Mouse (Mus musculus): ENCODE results near the gene Rbms1.
A peak's percentile ranks its signal among the peaks of the same experiment; 100 is the strongest.
"Not testable (repeated sequence)": the region's sequence is repeated elsewhere in the genome, so short reads cannot be mapped to it uniquely, and the experiment has no call there.

Gene Rbms1

DNA sequence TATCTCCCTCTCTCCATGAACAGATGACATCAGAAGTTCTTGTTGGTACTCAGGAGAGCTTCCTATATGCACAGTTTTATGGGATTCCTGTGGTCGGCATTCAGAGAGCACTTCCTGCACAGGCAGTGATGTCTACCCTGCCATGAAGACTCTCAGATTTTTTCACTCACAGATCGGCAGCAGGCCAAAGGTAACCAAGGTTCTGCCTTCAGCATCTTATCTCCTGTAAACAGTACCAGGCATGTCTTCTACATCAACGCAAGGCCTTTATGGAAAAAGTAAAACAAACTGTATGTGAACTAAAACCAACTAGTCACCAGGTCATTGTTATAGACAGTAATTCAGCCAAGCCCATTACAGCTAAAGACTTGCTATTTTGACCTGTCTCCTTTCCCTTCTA lies 115.0 kb downstream of the Rbms1 start:
- DNase-seq (ENCODE audit: low spot score) = no peak

GRCm38 (mm10) chr2:60845316-60845894 lies 117.6 kb downstream of the Rbms1 start:
- DNase-seq (ENCODE audit: low spot score) = peak; percentile 29

GRCm38 (mm10) chr2:60844259-60844658 lies 118.7 kb downstream of the Rbms1 start:
- no peak for DNase-seq (ENCODE audit: low spot score)

DNA sequence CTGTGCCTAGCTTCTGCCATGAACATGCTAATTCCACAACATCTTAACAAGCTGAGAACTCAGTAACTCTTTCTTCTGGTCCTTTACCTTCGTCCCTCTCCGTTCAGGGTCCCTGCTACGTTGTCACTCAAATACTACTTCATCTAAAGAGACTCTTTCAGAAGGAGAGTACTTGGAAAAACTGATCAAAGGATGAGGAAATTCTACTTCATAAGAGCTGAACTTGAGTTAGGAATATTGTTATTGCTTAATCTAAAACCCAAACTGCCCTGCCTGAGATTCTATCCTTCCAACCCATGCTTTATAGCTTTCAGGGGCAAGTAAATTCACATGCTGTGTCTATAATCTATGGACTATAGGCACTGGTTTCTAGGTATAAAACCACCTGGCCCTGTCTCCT lies 119.4 kb downstream of the Rbms1 start:
- no peak for DNase-seq (ENCODE audit: low spot score)

GRCm38 (mm10) chr2:60842976-60843375 lies 120.0 kb downstream of the Rbms1 start:
- peak; percentile 37 for DNase-seq (ENCODE audit: low spot score)

DNA sequence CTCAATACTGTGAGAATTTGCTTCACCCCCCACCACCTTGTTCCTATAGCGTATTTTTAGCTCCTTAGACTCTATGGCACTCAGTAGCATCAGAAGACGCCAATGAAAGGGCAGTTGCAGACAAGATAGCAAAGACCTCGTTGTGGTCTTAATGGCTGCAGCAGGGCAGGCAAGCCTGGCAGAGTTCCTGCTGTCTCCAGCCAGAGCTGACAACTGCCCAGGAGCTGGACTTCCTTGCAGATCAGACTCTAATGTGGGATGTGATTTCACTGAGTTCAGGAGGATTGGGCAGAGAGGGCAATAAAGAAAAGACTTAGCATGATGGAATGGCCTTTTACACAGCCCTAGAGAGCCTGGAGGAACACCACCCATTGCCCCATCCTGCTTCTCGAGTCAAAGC lies 122.1 kb downstream of the Rbms1 start:
- DNase-seq (ENCODE audit: low spot score) = no peak

GRCm38 (mm10) chr2:60839498-60839897 lies 123.5 kb downstream of the Rbms1 start:
- no peak for DNase-seq (ENCODE audit: low spot score)

- DNase-seq (ENCODE audit: low spot score) = no peak
These were observed 124.1 kb downstream of the Rbms1 start for GRCm38 (mm10) chr2:60838856-60839255.

GRCm38 (mm10) chr2:60837616-60838015 lies 125.4 kb downstream of the Rbms1 start:
- DNase-seq (ENCODE audit: low spot score) = no peak

DNA sequence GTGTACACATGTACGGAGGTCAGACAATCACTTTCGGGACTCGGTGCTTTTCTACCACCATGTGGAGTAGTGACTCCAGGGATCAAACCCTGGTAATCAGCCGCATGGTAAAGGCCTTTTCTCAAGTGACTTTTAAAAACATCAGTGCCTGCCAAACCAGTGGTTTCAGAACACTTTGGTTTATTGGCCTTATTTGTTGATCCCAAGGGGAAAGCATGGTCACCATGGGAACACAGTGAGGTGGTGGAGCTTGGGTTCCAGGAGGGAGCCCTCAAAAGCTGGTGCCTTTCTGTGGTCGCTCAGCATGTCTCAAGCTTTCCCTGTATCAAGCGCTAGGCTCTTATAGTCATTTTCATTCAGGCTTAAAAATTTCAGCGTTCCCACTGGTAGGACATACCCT lies 126.8 kb downstream of the Rbms1 start:
- no peak for DNase-seq (ENCODE audit: low spot score)

DNA sequence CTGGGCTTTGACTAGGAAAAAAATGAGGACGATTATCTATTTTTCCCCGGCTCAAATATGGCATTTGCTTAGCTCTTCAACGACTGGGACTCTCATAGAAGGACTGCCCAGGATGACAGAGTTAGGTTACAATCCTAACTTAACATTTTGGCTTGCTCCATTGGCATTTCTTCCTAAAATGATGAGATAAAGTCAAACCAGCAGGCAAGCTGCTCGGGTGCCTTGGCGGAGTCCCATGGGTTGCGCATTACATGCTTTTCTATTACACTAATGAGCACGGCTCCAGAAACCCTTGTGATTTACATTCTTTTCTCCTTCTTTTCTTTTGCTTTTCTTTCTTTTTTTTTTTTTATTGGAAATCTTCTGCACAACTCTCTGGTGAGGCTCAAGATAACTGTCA lies 128.7 kb downstream of the Rbms1 start:
- DNase-seq (ENCODE audit: low spot score) = no peak

DNA sequence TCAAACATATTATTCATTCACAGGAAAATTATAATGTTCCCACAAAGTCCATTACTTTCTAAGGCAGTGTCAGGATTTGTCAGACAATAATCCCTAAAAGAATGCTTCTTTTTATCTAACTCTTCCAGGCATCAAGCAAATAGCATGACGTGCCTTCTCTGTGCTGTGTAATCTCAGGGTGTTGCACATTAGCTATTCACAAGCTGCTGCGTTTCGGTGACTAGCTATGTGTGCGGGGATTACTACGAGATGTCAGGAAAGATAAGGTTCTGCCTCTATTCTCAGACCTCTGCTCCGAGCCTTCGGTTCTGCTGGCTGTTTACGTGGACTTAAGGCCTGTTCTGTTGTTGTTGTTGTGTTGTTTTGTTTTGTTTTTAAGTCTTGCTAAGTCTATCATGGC lies 130.7 kb downstream of the Rbms1 start:
- DNase-seq (ENCODE audit: low spot score) = no peak

GRCm38 (mm10) chr2:60830464-60830863 lies 132.5 kb downstream of the Rbms1 start:
- DNase-seq (ENCODE audit: low spot score) = not testable (repeated sequence)

DNA sequence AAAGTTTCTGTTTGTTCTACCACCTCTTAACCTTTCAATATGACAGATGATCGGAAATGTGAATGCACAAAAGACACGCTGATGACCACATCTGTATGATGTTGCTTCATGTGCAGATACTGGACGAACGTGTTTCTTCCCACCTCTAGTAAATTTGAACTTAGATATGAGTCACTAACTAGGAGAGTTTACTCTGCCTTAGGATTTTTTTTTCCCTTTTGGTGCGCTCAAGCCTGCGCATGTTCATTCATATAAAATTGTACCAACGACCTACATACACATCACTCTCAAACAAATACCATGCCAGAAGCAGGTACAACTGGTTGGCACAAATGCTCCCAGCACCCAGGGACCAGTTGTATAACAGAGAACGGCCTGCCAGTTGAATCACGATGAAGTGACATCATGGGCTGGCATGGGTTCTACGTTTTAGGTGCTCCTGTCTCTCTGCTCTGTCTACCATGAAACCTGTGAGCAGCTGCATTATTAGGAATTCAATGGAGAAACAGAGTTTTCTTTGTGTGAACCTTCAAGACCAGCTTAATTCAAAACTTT lies 134.0 kb downstream of the Rbms1 start:
- DNase-seq (ENCODE audit: low spot score) = no peak

DNA sequence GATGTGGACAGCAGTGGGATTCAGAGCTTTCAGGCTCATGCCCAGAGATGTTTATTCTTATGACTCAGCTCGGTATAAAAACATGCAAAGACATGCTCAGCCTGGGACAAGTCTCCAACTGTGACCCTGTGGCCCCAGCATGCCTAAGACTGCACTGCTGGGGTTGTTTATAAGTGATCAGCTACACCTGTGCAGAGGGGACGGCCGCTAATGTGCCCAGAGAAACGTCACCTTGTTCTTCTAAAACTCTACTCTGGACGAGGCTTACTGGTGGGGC lies 135.9 kb downstream of the Rbms1 start:
- no peak for DNase-seq (ENCODE audit: low spot score)

DNA sequence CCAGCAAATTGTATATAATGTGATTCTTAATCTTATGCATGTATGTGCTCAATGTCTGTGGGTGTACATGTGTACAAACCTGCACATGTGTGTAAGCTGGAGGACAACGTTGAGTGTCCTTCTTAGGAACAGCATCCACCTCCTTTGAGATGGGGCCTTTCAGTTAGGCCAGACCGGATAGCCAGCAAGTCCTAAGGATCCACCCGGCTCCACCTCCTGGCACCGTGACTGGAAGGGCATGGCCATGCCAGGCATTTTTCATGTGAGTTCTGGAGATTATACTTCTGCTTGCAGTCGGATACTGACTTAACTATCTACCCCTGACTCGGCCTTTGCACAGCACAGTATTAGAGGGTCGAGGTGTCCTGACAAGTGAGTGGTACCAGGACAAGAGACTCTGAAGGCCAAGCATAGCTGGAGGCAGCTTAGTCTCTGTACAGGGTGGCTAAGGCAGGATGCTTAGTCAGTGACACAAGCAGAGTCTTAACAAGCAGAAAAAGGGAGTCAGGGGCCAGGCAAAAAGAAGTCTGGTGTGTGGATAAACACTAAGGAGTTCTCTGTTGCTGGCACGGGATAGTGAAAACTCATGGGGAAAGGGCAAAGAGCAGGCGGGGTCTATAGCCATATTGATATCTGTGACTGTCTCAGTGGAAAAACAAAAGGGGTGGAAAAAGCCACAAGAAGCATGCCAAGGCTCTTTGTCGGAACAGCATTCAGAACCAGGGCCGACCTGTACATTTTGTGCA lies 136.4 kb downstream of the Rbms1 start:
- no peak for DNase-seq (ENCODE audit: low spot score)

- peak; percentile 77 for DNase-seq (ENCODE audit: low spot score)
These were observed 137.3 kb downstream of the Rbms1 start for GRCm38 (mm10) chr2:60825690-60826089.

GRCm38 (mm10) chr2:60821635-60822034 lies 141.4 kb downstream of the Rbms1 start:
- no peak for DNase-seq (ENCODE audit: low spot score)

DNA sequence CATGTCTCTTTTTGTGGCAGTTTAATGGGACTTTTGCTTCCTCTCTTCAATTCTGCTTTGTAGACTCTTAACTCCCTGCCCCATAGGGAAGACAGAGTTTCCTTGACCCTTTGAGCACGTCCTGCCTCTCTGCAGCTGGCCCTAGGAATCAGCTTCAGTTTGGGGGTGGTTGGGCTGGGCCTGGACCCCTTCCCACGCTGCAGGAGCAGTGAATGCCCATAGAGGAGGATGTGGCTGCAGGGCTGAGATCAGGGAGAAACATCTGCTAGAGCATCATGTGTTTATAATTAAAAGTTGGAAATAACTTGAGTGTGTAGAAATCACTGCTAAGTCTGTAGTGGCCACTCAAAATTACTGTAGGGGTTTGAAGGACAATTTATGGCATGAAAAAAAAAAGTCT lies 144.4 kb downstream of the Rbms1 start:
- no peak for DNase-seq (ENCODE audit: low spot score)

DNA sequence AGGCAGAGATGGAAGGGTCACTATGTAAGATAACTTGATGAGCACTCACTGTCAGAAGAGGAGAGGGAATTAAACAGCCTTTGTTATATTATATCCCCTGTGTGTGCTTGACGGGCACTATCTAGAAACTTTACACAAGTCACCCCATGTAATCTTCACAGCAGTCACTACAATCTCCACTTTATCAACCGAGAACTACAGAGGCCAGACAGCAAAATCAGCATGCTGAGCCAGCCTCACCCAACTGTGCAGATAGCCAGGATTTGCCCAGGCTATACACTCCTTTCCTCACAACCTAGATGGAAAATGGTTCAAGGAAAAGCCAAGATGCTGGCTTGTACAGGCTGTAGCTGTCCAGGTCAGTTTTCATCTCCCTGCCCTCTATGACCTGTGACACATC lies 146.7 kb downstream of the Rbms1 start:
- DNase-seq (ENCODE audit: low spot score) = no peak

DNA sequence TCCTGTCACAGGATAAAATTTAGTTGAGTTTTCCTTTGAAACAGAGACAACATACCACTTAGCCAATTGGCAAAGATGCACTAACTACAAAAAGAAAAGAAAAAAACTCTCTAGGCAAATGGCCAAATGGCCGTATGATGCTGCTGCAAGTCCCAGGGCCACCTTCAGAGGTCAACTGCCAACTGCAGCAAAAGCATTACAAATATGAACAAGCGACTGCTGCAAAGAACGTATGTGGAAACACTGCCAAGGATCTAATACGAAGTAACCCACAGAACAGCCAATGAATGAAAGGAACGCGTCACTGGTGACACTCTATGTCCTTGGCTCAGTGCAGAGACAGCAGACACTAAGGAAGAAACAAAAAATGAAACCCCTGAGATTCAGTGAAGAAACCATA lies 148.2 kb downstream of the Rbms1 start:
- peak; percentile 58 for DNase-seq (ENCODE audit: low spot score)

DNA sequence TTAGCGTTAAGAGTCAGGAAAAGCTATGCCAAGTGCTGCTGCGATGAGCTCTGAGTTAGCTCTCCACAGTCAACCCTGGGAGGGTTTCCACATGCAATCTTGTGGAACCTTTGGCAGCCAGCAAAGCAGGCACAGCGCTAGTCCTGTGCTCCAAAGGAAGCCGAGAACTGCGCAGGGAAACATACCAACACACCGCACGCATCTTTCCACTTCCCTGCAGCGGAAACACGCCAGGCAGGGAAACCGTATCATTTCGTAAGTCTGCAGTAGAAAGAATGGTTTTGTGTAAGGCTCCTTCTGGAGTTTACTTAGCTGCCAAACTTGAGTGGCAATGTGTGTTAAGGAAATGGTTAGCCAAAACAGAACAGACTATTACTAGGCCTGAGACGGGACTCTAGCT lies 150.0 kb downstream of the Rbms1 start:
- no peak for DNase-seq (ENCODE audit: low spot score)

DNA sequence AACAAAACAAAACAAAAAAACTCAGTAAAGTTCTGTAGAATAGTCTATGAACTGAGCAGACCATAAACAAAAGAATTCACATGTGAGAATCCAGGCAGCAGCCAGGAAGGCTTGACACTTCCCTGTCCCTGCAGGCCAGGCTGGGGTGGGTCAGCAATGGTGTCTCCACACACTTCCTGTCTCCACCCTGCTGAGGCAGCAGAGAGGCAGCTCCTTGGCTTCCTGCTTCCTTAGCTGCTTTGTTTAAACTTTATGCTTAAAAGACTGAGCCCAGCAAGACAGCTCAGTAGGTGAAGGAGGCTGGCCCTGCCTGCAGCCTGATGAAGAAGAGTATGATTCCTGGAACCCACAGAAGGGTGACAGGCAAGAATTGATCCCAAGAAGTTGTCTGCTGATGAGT lies 152.4 kb downstream of the Rbms1 start:
- no peak for DNase-seq (ENCODE audit: low spot score)

DNA sequence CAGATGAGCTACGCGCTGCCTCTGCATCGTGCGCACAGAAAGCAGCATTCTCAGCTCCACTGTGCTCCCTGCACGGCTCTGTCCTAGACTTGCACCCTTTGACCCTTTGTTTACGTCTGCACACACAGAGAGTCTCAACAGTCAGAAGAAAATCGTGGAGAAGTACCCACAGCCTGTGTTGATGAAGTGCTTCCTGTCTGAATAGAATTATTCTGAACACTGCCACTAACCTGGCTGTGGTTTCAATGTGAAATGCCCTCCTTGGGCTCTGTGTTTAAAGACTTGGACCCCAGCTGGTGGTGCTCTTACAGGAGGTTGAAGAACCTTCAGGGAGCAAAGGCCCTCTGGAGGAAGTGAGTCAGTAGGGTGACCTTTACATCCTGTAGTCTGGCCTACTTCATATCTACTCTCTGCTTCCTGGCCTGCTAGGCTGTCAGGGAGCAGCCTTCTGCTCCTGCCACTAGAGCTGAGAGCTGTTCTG lies 153.5 kb downstream of the Rbms1 start:
- DNase-seq (ENCODE audit: low spot score) = no peak

Measured in MN1 (cell line).